Mouse (Mus musculus) limb, embryonic 12.5 days (tissue): ENCODE measurements around the gene Vangl2. TPM values are rescaled to one million over a fixed set of nuclear protein-coding genes. Genes with fewer than 3 reads are reported as not detected.
A peak's percentile ranks its signal among the peaks of the same experiment; 100 is the strongest.

Experiments
- ATAC-seq: fragments of 200-750 bp; cut with Nextera tagmentation; 2 replicates; pipeline ENCODE4 v1.8.0; 2017; ENCODE audit warnings: low read depth, moderate TSS enrichment; ENCODE audit not compliant: insufficient number of reproducible peaks, insufficient read depth, low FRiP score, low TSS enrichment
- H3K27ac ChIP-seq: fragments of 300-500 bp; sonication (generic); 2 replicates; pipeline ENCODE4 v1.5.1; 2016; ENCODE audit warnings: mild to moderate bottlenecking, moderate library complexity
- H3K27me3 ChIP-seq: fragments of 300-500 bp; sonication (generic); 2 replicates; pipeline ENCODE4 v1.6.1; 2016; ENCODE audit warnings: mild to moderate bottlenecking, moderate library complexity
- H3K36me3 ChIP-seq: fragments of 300-500 bp; sonication (generic); 2 replicates; pipeline ENCODE4 v1.6.1; 2016; ENCODE audit warnings: mild to moderate bottlenecking, moderate library complexity
- H3K4me1 ChIP-seq: fragments of 300-500 bp; sonication (generic); replicated peaks from 2 replicates; pipeline ENCODE4 v1.6.1; 2016
- H3K4me2 ChIP-seq: fragments of 300-500 bp; sonication (generic); 2 replicates; pipeline ENCODE4 v1.6.1; 2016; ENCODE audit warnings: mild to moderate bottlenecking, moderate library complexity
- H3K4me3 ChIP-seq: fragments of 300-500 bp; sonication (generic); replicated peaks from 2 replicates; pipeline ENCODE4 v1.5.1; 2016; ENCODE audit warnings: mild to moderate bottlenecking
- H3K9ac ChIP-seq: fragments of 300-500 bp; sonication (generic); replicated peaks from 2 replicates; pipeline ENCODE4 v1.6.1; 2016; ENCODE audit warnings: mild to moderate bottlenecking, moderate library complexity
- H3K9me3 ChIP-seq: fragments of 300-500 bp; sonication (generic); 2 replicates; pipeline ENCODE4 v1.6.1; 2016; ENCODE audit warnings: mild to moderate bottlenecking, moderate library complexity
- WGBS: fragments of 180-500 bp; shearing (Covaris S2); methylation state at CpG from one replicate; pipeline ENCODE4 v1.1.7; 2016; 5-methylcytosine and 5-hydroxymethylcytosine counted together
- polyA plus RNA-seq: library from polyadenylated mRNA; unstranded; fragments of >200 nt; fragmentation: Nextera tagmentation; extraction: Ambion mirVana; gene quantifications from 2 replicates; pipeline ENCODE4 v1.2.1, GENCODE M21; 2016

Gene Vangl2
- 23.2 and 23.7 TPM in 2 replicates for polyA plus RNA-seq

DNA sequence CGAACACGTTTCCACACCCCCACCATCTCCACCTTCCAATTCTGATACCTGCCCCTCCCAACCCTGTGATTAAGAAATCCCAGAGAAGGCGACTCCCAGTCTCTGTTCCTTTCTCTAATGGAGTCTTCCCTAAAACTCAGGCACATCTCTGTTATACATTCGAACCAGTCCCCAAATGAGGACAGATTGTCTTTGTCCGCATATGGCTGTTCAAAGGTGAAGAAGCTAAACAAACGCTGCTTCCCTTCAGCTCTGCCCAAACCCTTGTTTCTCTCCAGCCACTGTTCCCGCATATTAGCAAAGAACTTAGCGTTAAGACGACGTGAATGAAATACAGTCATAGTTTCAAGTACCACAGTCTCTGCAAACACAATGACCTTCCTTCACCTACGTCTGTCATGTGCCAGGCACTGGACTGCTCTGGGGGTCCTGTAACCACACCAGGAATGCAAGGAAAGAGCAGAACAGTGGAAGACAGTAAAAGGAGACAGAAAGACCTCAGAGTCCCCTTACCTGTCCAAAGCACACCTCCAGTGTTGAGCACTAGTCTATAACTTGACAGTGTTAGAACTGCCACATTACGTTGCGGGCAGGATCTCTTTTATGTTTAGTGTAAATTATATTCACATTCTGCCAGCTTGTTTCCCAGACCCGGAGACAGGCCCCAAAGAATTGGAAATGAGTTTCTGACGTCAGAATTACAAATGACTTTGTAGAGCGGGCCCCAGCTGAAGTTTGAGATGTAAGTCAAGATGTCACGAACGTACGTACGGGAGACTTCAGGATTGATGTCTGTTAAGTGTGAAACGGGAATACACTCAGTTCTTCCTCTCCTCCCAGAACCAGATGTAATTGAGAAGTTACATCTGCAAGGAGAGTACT is at the start of gene Vangl2:
TSS of gene Vangl2 (minus strand) at position 51 of the 882 bp plus-strand sequence.
- peak within 1 kb of the TSS; percentile 70 for H3K4me2 ChIP-seq
- no peak for ATAC-seq
- H3K9me3 ChIP-seq: no peaks in the 10 kb centered on the region
- peak within 1 kb of the TSS; percentile 76 for H3K4me3 ChIP-seq
- peaks cover 7% of the 10 kb centered on the region; the same call in 1 of the 2 replicates for H3K36me3 ChIP-seq
- peak within 1 kb of the TSS; percentile 91 for H3K9ac ChIP-seq
- peaks cover 36% of the 10 kb centered on the region for H3K4me1 ChIP-seq
- no peaks in the 10 kb centered on the region for H3K27me3 ChIP-seq
- WGBS: 56% methylated on average over 21 of the region's 21 CpGs
- peak within 1 kb of the TSS; percentile 97 for H3K27ac ChIP-seq

DNA sequence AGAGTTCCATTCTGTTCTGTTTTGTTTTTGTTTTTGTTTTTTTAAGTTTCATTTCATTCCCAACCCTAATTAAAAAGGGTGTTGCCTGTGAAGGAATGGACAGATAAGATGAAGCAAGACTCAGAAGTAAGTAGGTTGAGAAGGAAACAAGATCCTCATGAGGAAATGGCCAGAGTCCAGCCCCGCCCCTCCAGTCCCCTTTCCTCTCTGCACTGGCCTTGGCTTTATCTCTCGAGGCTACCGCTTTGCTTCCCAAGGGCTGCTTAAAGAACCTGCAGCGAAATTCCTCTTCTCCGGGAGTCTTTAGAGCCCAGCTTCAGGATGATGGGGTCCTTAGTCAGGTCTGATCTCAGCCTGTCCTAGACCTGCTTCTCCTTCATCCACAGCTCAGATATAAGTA is 49.7 kb upstream of the Vangl2 start:
- no peak overlapping the region for H3K27ac ChIP-seq
- no peaks in the 10 kb centered on the region for H3K9me3 ChIP-seq
- no peak overlapping the region for H3K4me2 ChIP-seq
- H3K27me3 ChIP-seq: no peaks in the 10 kb centered on the region
- no peak overlapping the region for H3K9ac ChIP-seq
- 74% methylated on average over 5 of the region's 5 CpGs for WGBS
- peaks cover 68% of the 10 kb centered on the region for H3K36me3 ChIP-seq
- peaks cover 5% of the 10 kb centered on the region for H3K4me1 ChIP-seq
- no peak for ATAC-seq
- H3K4me3 ChIP-seq: no peak overlapping the region

GRCm38 (mm10) chr1:172072604-172073003 is 44.4 kb upstream of the Vangl2 start:
- ATAC-seq: no peak
- no peak overlapping the region for H3K9ac ChIP-seq
- WGBS: 95% methylated on average over 7 of the region's 7 CpGs
- no peak overlapping the region for H3K4me3 ChIP-seq
- H3K9me3 ChIP-seq: no peaks in the 10 kb centered on the region
- no peak overlapping the region for H3K27ac ChIP-seq
- H3K36me3 ChIP-seq: peaks cover 95% of the 10 kb centered on the region
- H3K27me3 ChIP-seq: no peaks in the 10 kb centered on the region
- H3K4me2 ChIP-seq: no peak overlapping the region
- no peaks in the 10 kb centered on the region for H3K4me1 ChIP-seq

- no peak for ATAC-seq
- H3K4me1 ChIP-seq: no peaks in the 10 kb centered on the region
- H3K9ac ChIP-seq: no peak overlapping the region
- H3K4me3 ChIP-seq: no peak overlapping the region
- H3K4me2 ChIP-seq: no peak overlapping the region
- 77% methylated on average over 4 of the region's 4 CpGs for WGBS
- no peaks in the 10 kb centered on the region for H3K9me3 ChIP-seq
- H3K27me3 ChIP-seq: no peaks in the 10 kb centered on the region
- no peak overlapping the region for H3K27ac ChIP-seq
- peaks cover 100% of the 10 kb centered on the region for H3K36me3 ChIP-seq
These were observed 43.3 kb upstream of the Vangl2 start for GRCm38 (mm10) chr1:172071556-172071955.

DNA sequence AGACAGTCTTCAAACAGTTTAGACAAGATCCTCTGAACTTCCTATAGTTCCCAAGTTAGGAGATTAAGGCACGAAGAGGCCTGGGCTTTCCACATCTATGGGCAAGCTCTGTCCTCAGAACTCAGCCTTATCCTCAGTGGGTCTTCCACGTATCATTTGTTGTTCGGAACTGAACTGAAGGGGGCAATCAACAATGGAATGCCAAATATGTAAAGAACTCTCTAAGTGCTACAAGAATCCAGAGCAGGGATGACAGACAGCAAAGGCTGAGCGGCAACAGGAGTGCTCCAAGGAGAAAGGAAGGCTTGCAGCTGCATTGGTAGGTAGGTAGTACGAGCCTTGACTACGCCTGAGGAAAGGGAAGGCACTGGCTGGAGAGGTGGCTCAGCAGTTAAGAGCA is 42.0 kb upstream of the Vangl2 start:
- Histone ChIP-seq H3K9me3 (no peaks in the 10 kb centered on the region), H3K4me1 (no peaks in the 10 kb centered on the region), H3K27me3 (no peaks in the 10 kb centered on the region), H3K36me3 (peaks cover 99% of the 10 kb centered on the region), H3K4me3 (no peak overlapping the region), H3K9ac (no peak overlapping the region), H3K27ac (no peak overlapping the region), H3K4me2 (no peak overlapping the region)
- ATAC-seq: no peak
- 67% methylated on average over 6 of the region's 6 CpGs for WGBS

GRCm38 (mm10) chr1:172064613-172065141 is 36.4 kb upstream of the Vangl2 start:
- Histone ChIP-seq H3K4me1 (peaks cover 12% of the 10 kb centered on the region), H3K9me3 (no peaks in the 10 kb centered on the region), H3K4me2 (no peak overlapping the region), H3K9ac (no peak overlapping the region), H3K4me3 (no peak overlapping the region), H3K27ac (peak overlapping the region; percentile 50; the same call in 1 of the 2 replicates), H3K36me3 (peaks cover 55% of the 10 kb centered on the region), H3K27me3 (0 out of 2 replicates have a peak, but pooled peaks cover 2% of the 10 kb centered on the region)
- 71% methylated on average over 13 of the region's 13 CpGs for WGBS
- no peak for ATAC-seq

DNA sequence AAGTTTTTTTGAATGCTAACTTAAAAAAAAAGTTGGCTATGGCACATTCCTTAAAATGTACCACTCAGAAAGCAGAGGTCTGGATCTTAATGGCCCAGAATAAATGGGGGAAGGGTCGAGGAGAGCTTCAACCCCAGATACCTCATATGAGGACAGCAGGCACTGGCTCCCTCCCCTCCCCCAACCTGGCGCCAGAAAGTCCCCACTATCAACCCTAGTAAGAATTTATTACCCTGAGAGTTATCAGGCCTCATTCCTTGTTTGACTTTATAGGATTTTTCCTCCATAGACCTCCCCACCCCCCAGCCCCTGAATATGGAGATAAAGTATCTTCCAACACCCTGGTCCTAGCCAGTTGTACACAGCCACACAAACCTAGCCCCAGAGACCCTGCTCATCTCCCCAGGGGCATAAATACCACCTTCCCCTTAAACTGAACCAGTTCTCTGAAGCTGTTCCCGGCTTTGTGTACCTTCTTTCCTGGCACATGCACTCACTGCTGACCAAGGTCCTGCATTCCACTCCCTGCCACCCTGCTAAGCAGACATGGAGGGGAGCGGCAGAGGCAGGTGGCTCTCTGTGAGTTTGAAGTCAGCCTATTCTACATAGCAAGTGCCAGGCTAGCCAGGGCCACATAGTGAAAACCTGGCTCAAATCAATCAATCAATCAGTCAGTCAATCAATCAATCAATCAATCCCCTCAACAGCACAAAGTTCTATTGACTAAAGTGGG is 35.2 kb upstream of the Vangl2 start:
- Histone ChIP-seq H3K27me3 (peaks cover 5% of the 10 kb centered on the region; the same call in 1 of the 2 replicates), H3K9me3 (no peaks in the 10 kb centered on the region), H3K27ac (0 out of 2 replicates have a peak overlapping the region, but pooled peaks have one; percentile 41), H3K4me2 (no peak overlapping the region), H3K4me1 (peaks cover 12% of the 10 kb centered on the region), H3K4me3 (no peak overlapping the region), H3K9ac (no peak overlapping the region), H3K36me3 (peaks cover 43% of the 10 kb centered on the region)
- no peak for ATAC-seq
- WGBS: 32% methylated on average over 4 of the region's 4 CpGs

- H3K4me1 ChIP-seq: peaks cover 20% of the 10 kb centered on the region
- no peak overlapping the region for H3K27ac ChIP-seq
- H3K36me3 ChIP-seq: peaks cover 29% of the 10 kb centered on the region
- WGBS: 87% methylated on average over 2 of the region's 2 CpGs
- H3K27me3 ChIP-seq: peaks cover 15% of the 10 kb centered on the region
- no peak for ATAC-seq
- no peaks in the 10 kb centered on the region for H3K9me3 ChIP-seq
- no peak overlapping the region for H3K9ac ChIP-seq
- H3K4me2 ChIP-seq: no peak overlapping the region
- H3K4me3 ChIP-seq: no peak overlapping the region
These were observed 33.9 kb upstream of the Vangl2 start for GRCm38 (mm10) chr1:172062101-172062500.

- Histone ChIP-seq H3K9ac (no peak overlapping the region), H3K27me3 (peaks cover 24% of the 10 kb centered on the region), H3K36me3 (peaks cover 20% of the 10 kb centered on the region), H3K4me1 (peaks cover 20% of the 10 kb centered on the region), H3K4me2 (no peak overlapping the region), H3K9me3 (no peaks in the 10 kb centered on the region), H3K27ac (no peak overlapping the region), H3K4me3 (no peak overlapping the region)
- WGBS: 23% methylated on average over 8 of the region's 8 CpGs
- ATAC-seq: no peak
These were observed 33.0 kb upstream of the Vangl2 start for GRCm38 (mm10) chr1:172061217-172061616.

DNA sequence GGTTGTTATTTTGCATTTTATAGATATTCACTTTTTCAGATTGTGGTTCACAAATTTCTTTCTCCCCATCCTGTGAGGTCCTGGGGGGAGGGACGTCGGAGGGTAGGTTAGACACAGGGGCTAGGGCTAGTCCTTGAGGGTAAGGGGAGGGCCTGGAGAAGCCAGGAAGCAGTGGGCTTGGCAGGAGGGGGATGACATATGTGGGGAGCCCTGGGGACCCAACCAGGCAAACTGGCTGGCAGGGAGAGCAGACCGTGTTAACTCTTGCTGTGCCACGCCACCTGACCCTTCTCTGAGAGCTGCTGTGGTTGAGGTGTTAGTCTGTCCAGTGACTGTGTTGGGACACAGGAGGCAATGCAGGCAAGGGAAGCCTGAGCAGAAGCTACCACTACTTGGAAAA is 32.4 kb upstream of the Vangl2 start:
- no peak overlapping the region for H3K27ac ChIP-seq
- no peak for ATAC-seq
- H3K4me3 ChIP-seq: no peak overlapping the region
- peaks cover 30% of the 10 kb centered on the region for H3K27me3 ChIP-seq
- H3K4me2 ChIP-seq: no peak overlapping the region
- peaks cover 15% of the 10 kb centered on the region for H3K36me3 ChIP-seq
- 51% methylated on average over 4 of the region's 4 CpGs for WGBS
- no peak overlapping the region for H3K9ac ChIP-seq
- H3K9me3 ChIP-seq: no peaks in the 10 kb centered on the region
- peaks cover 20% of the 10 kb centered on the region for H3K4me1 ChIP-seq

DNA sequence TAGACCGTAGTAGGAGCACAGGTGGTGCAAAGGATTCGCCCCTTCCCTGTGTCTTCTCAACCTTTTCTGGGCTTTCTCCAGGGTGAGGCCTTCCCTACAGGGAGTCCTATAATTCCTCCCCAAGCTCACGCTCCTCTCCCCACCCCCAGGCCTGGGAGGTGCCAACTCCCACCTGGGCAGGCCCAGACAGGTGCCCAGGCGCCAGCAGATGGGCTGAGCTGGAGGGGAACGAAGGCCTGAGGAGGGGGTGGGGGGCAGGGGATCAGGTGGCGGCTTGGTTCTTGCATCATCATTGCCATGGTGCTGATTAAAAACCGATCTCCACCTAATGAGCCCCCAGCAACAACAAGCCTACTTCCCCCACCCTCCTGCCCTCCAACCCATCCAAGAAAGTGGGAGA is 30.6 kb upstream of the Vangl2 start:
- Histone ChIP-seq H3K4me3 (no peak overlapping the region), H3K27me3 (peaks cover 48% of the 10 kb centered on the region), H3K36me3 (no peaks in the 10 kb centered on the region), H3K9ac (no peak overlapping the region), H3K9me3 (no peaks in the 10 kb centered on the region), H3K4me2 (no peak overlapping the region), H3K27ac (no peak overlapping the region), H3K4me1 (peaks cover 20% of the 10 kb centered on the region)
- 59% methylated on average over 7 of the region's 7 CpGs for whole genome bisulfite sequencing
- ATAC-seq: no peak
